Mouse (Mus musculus): ENCODE measurements around the gene AI182371.

Gene AI182371

DNA sequence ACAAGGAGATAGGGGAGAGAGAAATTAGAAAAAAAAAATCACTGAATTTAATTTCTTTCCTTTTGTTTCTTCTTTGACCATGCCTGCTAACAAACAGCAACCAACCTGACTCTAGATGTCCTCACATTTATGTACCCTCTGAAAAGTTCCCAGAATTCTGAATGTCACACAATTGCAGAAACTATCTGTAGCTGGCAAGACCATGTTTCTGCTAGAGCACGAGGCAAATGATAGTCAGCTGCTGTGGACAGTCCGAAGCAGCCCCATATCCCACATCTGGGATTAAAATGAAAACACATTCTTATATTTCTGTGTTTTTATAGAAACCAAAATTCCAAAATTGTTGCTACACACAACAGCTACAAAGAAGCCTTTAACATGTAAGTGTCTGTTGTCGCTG is at the start of gene AI182371:
Gene AI182371, minus strand, starts transcription at position 101 of the 400 bp plus-strand sequence.
- CTCF ChIA-PET: no interaction called here

GRCm38 (mm10) chr2:35148806-35149205 is 47.5 kb upstream of the AI182371 start:
- CTCF ChIA-PET: no interaction called here

GRCm38 (mm10) chr2:35141673-35142072 is 40.3 kb upstream of the AI182371 start:
- CTCF ChIA-PET: no interaction called here

GRCm38 (mm10) chr2:35138576-35138975 is 37.2 kb upstream of the AI182371 start:
- CTCF ChIA-PET: no interaction called here

GRCm38 (mm10) chr2:35133891-35134290 is 32.5 kb upstream of the AI182371 start:
- CTCF ChIA-PET: no interaction called here

GRCm38 (mm10) chr2:35132662-35133055 is 31.3 kb upstream of the AI182371 start:
- CTCF ChIA-PET: interaction anchor here (0.8 kb wide), 1 partner anchor 45 kb away, joined by 3 read pairs; no protein-coding TSS in a partner anchor

- CTCF ChIA-PET: interaction anchor here (0.8 kb wide), 1 partner anchor 46 kb away, joined by 3 read pairs; no protein-coding TSS in a partner anchor
Observed at GRCm38 (mm10) chr2:35131991-35132661, 30.8 kb upstream of the AI182371 start.

DNA sequence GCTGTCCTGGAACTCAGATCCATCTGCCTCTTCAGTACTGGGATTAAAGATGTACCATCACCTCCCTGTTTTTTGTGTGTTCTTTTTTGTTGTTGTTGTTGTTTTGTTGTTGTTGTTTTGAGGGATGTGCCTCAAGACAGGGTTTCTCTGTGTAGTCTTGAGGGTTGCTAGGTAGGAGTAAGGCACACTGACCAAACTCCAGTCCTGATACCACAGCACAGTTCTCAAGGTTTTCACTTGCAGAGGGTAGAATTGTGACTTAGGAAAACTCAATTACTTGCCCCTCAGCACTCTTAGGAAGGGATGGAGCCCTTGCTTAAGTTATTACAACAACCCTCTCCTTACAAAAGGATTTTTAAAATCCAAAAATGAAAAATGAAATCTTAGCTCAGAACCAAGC is 30.1 kb upstream of the AI182371 start:
- CTCF ChIA-PET: no interaction called here

DNA sequence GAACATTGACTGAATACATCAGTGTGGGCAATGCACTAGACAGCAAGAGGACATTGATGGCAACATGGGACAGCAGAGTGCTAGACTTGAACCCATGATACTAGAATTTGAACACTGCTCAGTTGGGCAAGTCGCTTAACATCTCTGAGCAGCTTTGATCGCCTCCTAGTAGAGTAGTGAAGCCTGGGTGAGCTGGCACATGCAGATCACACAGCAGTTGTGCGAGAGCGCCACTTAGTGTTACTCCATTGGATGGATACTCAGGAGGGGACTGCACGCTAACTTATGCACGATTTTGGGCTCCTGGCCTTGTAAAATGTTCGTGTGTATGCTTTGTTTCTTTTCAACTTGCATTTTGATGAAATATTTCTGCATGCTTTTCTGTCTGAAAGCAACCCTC is 23.4 kb upstream of the AI182371 start:
- CTCF ChIA-PET: interaction anchor here (0.9 kb wide), 1 partner anchor 72 kb away, joined by 3 read pairs; no protein-coding TSS in a partner anchor

GRCm38 (mm10) chr2:35110521-35110920 is 9.2 kb upstream of the AI182371 start:
- CTCF ChIA-PET: interaction anchor here (0.5 to 0.6 kb wide), 2 partner anchors 338 to 1642 kb away, joined by 3 read pairs; partner anchors contain the start of gene Zbtb43

GRCm38 (mm10) chr2:35109924-35110304 is 8.6 kb upstream of the AI182371 start:
- CTCF ChIA-PET: interaction anchor here (0.6 kb wide), 1 partner anchor 69 kb away, joined by 3 read pairs; no protein-coding TSS in a partner anchor

DNA sequence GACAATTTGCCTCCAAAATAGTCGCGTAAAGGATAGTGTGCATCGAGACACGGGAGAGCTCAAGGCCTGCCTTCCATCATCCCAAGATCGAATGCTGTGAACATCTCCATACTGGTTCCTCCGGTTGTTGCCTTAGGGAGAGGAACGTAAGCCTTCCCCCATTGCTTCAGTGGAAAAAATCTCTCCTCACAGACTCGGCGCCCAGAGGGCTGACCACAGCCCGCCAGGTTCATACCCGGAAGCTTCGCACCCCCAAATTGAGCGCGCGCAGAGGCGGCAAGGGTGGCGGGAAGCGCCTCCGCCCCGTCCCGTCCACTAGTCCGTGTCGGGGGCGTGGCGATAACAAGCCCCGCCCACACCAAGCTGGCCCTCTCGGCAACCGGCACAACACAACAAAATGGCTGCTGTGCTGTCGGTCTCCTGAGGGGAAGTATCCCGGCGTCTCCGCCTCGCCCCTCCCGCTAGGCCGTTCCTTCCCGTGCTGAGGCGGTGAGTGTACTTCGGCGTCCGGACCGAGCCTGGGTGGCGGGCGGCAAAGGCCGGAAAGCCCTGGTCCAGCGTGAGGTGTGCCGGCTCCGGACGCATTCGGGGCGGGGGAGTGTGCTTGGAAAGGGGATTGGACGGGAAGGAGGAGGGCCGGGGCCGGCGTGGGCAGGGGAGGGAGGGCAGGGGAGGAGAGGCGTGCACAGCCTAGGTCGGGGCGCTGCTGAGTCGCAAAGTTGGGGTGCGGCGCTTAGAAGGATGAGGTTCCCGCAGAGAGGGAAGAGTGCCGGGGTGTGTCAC is 8.0 kb upstream of the AI182371 start, which contains the start of gene Cntrl:
Gene Cntrl, plus strand, starts transcription at position 352 of the 783 bp plus-strand sequence.
- CTCF ChIA-PET: interaction anchor here (0.6 to 0.9 kb wide), 3 partner anchors 65 to 825 kb away, joined by 3 to 6 read pairs (median 3); no protein-coding TSS in a partner anchor

GRCm38 (mm10) chr2:35108712-35109111 is 7.4 kb upstream of the AI182371 start:
- CTCF ChIA-PET: interaction anchor here (0.6 to 0.9 kb wide), 2 partner anchors 64 to 824 kb away, joined by 3 to 6 read pairs; no protein-coding TSS in a partner anchor

DNA sequence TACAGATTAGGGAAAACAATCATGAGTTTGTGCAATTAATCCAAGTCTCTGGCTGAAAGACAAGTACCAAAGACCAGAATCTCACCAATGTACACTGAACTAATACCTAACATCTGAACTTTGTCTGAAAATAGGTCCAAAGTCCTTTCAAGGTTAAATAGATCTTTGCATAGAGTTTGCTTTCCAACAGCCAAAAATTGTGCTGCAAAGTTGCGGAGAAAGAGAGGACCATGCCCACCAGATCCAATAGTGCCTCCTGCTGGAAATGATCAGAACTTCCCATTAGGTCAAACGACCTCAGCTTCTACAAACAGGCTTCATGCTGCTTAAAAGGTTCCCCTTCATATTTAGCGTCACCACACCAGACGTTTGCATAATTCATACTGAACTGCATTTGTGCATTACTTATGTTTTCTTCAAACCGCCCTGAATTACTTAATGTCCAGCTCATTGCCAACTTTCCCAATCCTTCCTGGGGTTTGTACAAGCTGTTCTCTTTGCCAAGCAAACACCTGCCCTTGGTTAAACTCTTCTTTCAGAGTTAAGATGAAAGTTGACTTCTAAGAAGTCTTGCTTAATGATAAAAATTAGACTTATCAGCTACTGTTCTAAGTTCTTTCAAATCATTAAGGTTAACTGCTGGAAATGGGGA is 6.8 kb upstream of the AI182371 start:
- CTCF ChIA-PET: interaction anchor here (0.9 kb wide), 1 partner anchor 64 kb away, joined by 3 read pairs; no protein-coding TSS in a partner anchor

DNA sequence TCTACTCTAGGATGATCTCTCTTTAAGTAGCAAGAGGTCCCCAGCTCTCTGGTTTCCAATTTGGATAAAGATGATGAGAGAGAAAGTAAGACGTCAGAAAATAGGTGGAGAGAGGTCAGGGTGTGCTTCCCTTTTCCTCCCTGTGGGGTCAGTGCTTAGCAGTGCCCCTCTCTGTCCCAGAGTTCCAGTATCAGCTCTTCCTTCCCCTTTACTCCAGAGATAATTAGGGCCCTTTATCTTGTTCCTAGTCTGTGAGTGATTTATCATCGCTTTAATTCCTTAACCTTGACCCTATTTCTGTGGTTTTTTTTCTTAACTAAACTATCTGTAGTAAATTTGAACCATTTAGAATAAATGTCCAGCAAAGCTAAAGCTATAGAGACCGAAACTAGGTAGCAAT is 3.5 kb upstream of the AI182371 start:
- CTCF ChIA-PET: no interaction called here

DNA sequence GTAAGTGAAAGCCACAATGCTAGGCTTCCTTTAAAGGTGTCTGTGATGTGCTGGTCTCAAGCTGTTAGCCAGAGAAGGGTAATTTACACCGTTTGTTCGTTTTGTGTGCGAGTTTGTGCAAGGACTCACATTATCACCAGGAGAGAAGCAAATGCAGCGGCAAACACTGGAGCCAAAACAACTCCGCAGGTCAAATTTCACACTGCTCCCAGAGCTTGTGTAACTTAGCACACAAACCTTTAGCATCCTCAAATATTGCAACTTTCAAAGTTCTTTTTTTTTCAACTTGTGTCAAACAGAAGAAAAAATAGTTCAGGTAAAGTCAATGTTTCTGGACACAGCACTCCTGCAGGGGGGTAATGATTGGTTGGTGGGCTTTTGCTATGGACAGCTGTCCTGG is 2.2 kb upstream of the AI182371 start:
- CTCF ChIA-PET: no interaction called here

DNA sequence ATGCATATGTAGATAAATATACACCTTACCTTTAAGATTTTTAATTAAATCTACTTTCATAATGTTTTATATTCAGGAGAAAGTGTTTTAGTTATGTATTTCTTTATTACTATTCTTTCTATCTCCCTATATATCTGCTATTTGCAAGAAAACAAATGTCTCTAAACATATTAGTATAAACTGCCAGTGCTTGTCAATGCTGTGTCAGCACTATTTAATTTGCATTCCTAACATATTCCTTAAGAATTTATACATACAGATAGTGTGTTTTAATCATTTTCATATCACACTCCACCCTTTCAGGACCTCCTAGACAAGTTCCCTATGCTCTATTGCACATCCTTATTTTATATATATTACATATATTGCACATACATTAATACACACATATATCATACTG is 1.4 kb upstream of the AI182371 start:
- CTCF ChIA-PET: no interaction called here

GRCm38 (mm10) chr2:35100529-35100928 is 814 bp downstream of the AI182371 start:
- CTCF ChIA-PET: no interaction called here

- CTCF ChIA-PET: no interaction called here
Observed at GRCm38 (mm10) chr2:35087418-35087817, 13.9 kb downstream of the AI182371 start.

DNA sequence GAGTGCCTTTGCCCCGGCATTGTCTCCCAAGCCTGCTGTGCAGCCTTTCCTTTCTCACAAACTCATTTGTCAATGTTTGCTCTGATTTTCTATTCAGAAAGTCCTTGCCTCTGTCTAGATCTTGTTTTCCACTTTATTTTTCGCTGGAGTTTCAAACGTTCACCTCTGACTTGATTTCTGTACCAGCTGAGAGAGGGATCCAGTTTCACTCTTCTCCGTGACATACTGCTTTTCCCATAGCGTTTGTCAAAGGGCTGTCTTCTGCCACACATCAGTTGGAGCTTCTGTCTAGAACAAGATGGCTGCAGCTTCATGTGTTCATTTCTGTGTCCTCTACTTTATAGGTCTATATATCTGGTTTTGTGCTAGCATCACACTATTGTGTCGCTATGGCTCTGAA is 22.2 kb downstream of the AI182371 start:
- CTCF ChIA-PET: no interaction called here

DNA sequence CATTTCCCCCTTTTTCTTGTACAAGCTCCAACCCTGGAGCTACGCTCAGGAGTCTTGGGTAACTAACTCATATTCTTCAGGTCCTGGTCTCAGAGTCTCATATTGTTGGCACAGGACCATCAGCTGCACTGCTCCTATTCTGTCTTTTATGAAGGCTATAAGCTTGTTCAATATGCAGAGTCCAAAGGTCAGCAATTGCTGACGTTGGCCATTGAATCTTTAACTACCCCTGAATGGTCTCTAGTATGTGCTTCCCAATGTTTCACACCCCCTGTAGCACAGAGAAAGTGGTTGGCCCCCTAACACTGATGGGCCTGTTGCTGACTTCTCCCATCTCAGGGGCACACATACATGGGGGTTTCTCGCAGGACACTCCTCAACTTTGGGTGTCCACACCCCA is 27.0 kb downstream of the AI182371 start:
- CTCF ChIA-PET: no interaction called here

GRCm38 (mm10) chr2:35072547-35072946 is 28.8 kb downstream of the AI182371 start:
- CTCF ChIA-PET: interaction anchor here (0.5 kb wide), 1 partner anchor 860 kb away, joined by 4 read pairs; no protein-coding TSS in a partner anchor

Measured in spleen, embryonic (tissue).